Comparison of ENCODE assay signal across 14 mouse cellular contexts in genomic region chr5:150894049-150894738, GRCm38 (mm10). TPM values are rescaled to one million over a fixed set of nuclear protein-coding genes. Genes with fewer than 3 reads are reported as not detected.
DNase-seq lines count a peak whose midpoint lies in the region; ATAC-seq and TF ChIP-seq lines count a peak whose summit lies in the region.
"Had no signal": no experiment of that assay in that cellular context is flagged by ENCODE, and none has a peak within 500 bp of the region (broad histone marks: within the 10 kb centered on the region; RNA-seq: fewer than 3 reads in every experiment).

No protein-coding gene starts in this region.

- TF ChIP-seq POLR2A in ES-Bruce4 (IDR thresholded peaks at IDR 0.05; ENCODE audit: insufficient read depth, low read length): no peak

- WGBS in kidney, embryonic 14.5 days: 7% methylated on average over 3 of the region's 3 CpGs
- WGBS in forebrain, embryonic 13.5 days: 38% methylated on average over 3 of the region's 3 CpGs
- WGBS in intestine, postnatal 0 days: 32% methylated on average over 3 of the region's 3 CpGs

- H3K9me3 ChIP-seq in kidney, embryonic 14.5 days (ENCODE audit: control insufficient read depth, low read length): no peaks in the 10 kb centered on the region
- H3K9me3 ChIP-seq in ES-Bruce4 (replicated peaks; ENCODE audit: control insufficient read depth, insufficient read depth, low read length, poor library complexity, severe bottlenecking): no peaks in the 10 kb centered on the region
- no peaks in the 10 kb centered on the region for H3K9me3 ChIP-seq in forebrain, embryonic 13.5 days (replicated peaks)
- no peaks in the 10 kb centered on the region for H3K9me3 ChIP-seq in intestine, postnatal 0 days (ENCODE audit: control insufficient read depth)
- H3K9me3 ChIP-seq: embryonic facial prominence, embryonic 13.5 days; lung, embryonic 15.5 days had no signal

- H3K36me3 ChIP-seq in kidney, embryonic 14.5 days (ENCODE audit: control insufficient read depth, insufficient read depth, low read length): no peaks in the 10 kb centered on the region
- no peaks in the 10 kb centered on the region for H3K36me3 ChIP-seq in ES-Bruce4 (ENCODE audit: control insufficient read depth, insufficient read depth, low read length, poor library complexity, severe bottlenecking)
- no peaks in the 10 kb centered on the region for H3K36me3 ChIP-seq in forebrain, embryonic 13.5 days (ENCODE audit: poor library complexity, severe bottlenecking)
- no peaks in the 10 kb centered on the region for H3K36me3 ChIP-seq in intestine, postnatal 0 days (ENCODE audit: control insufficient read depth, insufficient read depth)
- H3K36me3 ChIP-seq: embryonic facial prominence, embryonic 13.5 days; lung, embryonic 15.5 days had no signal

- peak; percentile 79; the same call in 1 of the 2 replicates for TF ChIP-seq EP300 in ES-Bruce4 (IDR thresholded peaks at IDR 0.05; ENCODE audit: insufficient read depth, low read depth, low read length)

- no peak for TF ChIP-seq CTCF in ES-Bruce4 (IDR thresholded peaks at IDR 0.05; ENCODE audit: low read depth, low read length)
- no peak for TF ChIP-seq CTCF in intestine, postnatal 0 days (IDR thresholded peaks at IDR 0.05; ENCODE audit: low read depth)

- H3K27me3 ChIP-seq in kidney, embryonic 14.5 days (ENCODE audit: control insufficient read depth, insufficient read depth, low read length): no peaks in the 10 kb centered on the region
- no peaks in the 10 kb centered on the region for H3K27me3 ChIP-seq in ES-Bruce4 (ENCODE audit: control insufficient read depth, insufficient read depth, low read length, poor library complexity, severe bottlenecking)
- no peaks in the 10 kb centered on the region for H3K27me3 ChIP-seq in forebrain, embryonic 13.5 days
- no peaks in the 10 kb centered on the region for H3K27me3 ChIP-seq in intestine, postnatal 0 days (replicated peaks; ENCODE audit: control insufficient read depth, insufficient read depth, low read length)
- H3K27me3 ChIP-seq: embryonic facial prominence, embryonic 13.5 days; lung, embryonic 15.5 days had no signal

- no peak overlapping the region for H3K9ac ChIP-seq in kidney, embryonic 14.5 days (ENCODE audit: low read depth, low read length)
- no peak overlapping the region for H3K9ac ChIP-seq in ES-Bruce4 (ENCODE audit: low read depth, poor library complexity, severe bottlenecking)
- H3K9ac ChIP-seq in forebrain, embryonic 13.5 days: 0 out of 2 replicates have a peak overlapping the region, but pooled peaks have one; percentile 8
- no peak overlapping the region for H3K9ac ChIP-seq in intestine, postnatal 0 days (ENCODE audit: low read depth, low read length)
- H3K9ac ChIP-seq: embryonic facial prominence, embryonic 13.5 days; lung, embryonic 15.5 days had no signal

- peaks cover 11% of the 10 kb centered on the region for H3K4me1 ChIP-seq in kidney, embryonic 14.5 days (ENCODE audit: control insufficient read depth, insufficient read depth, low read length)
- H3K4me1 ChIP-seq in ES-Bruce4 (ENCODE audit: control insufficient read depth, insufficient read depth, low read length): no peaks in the 10 kb centered on the region
- peaks cover 28% of the 10 kb centered on the region for H3K4me1 ChIP-seq in forebrain, embryonic 13.5 days
- no peaks in the 10 kb centered on the region for H3K4me1 ChIP-seq in intestine, postnatal 0 days (replicated peaks; ENCODE audit: control insufficient read depth, insufficient read depth, low read length)
- H3K4me1 ChIP-seq: embryonic facial prominence, embryonic 13.5 days had no signal

- H3K4me3 ChIP-seq in kidney, embryonic 14.5 days (ENCODE audit: low read length): no peak overlapping the region
- no peak overlapping the region for H3K4me3 ChIP-seq in ES-Bruce4 (ENCODE audit: low read depth, low read length)
- H3K4me3 ChIP-seq in forebrain, embryonic 13.5 days: no peak overlapping the region
- H3K4me3 ChIP-seq in intestine, postnatal 0 days (ENCODE audit: low read depth, low read length): no peak overlapping the region
- H3K4me3 ChIP-seq: embryonic facial prominence, embryonic 13.5 days; heart, adult 2 months; lung, embryonic 15.5 days had no signal

- peak; percentile 87 for ATAC-seq in kidney, embryonic 14.5 days (ENCODE audit: low FRiP score, low TSS enrichment)
- peak; percentile 74; the same call in 1 of the 2 replicates for ATAC-seq in forebrain, embryonic 13.5 days
- 0 out of 2 replicates have a peak, but pooled peaks have one; percentile 43 for ATAC-seq in intestine, postnatal 0 days
- no peak for ATAC-seq in frontal cortex, adult (ENCODE audit: low TSS enrichment)

- H3K27ac ChIP-seq in kidney, embryonic 14.5 days (ENCODE audit: low read depth, low read length): peak overlapping the region; percentile 42; the same call in 1 of the 2 replicates
- H3K27ac ChIP-seq in ES-Bruce4 (ENCODE audit: insufficient read depth, low read length): no peak overlapping the region
- peak overlapping the region; percentile 40; the same call in 1 of the 2 replicates for H3K27ac ChIP-seq in forebrain, embryonic 13.5 days
- no peak overlapping the region for H3K27ac ChIP-seq in intestine, postnatal 0 days (ENCODE audit: low read depth, low read length)
- H3K27ac ChIP-seq: embryonic facial prominence, embryonic 13.5 days; heart, adult 2 months; lung, embryonic 15.5 days had no signal

- no peak for DNase-seq in kidney, adult 9 months
- no peak for DNase-seq in spleen, postnatal 10 days (ENCODE audit: low spot score in 2 of 2)
- DNase-seq in thymus, adult 18-20 months: no peak
- DNase-seq: cerebellum, postnatal 25 days; heart, adult 2 months; kidney, postnatal 36 days; layer of hippocampus, postnatal 36 days had no signal

- H3K4me2 ChIP-seq in kidney, embryonic 14.5 days (replicated peaks; ENCODE audit: low read depth, low read length): no peak overlapping the region
- H3K4me2 ChIP-seq in forebrain, embryonic 13.5 days: no peak overlapping the region
- H3K4me2 ChIP-seq in intestine, postnatal 0 days (replicated peaks; ENCODE audit: low read depth): no peak overlapping the region
- H3K4me2 ChIP-seq: embryonic facial prominence, embryonic 13.5 days; lung, embryonic 15.5 days had no signal

RNA-seq across cellular contexts. Expression of gene Kl, which starts 58.2 kb away (rescaled TPM):
- polyA plus RNA-seq in kidney, embryonic 14.5 days (2014; fragmentation: Nextera tagmentation; extraction: Ambion mirVana): 0.30 and 2.2 TPM in 2 replicates
- 0.33 and 0.69 TPM in 2 replicates for polyA plus RNA-seq in ES-Bruce4 (2011; ENCODE audit: insufficient read depth, insufficient read length, low read depth, missing spikeins)
- 0.18 and 0.20 TPM in 2 replicates for polyA plus RNA-seq in forebrain, embryonic 13.5 days (2015; fragmentation: Nextera tagmentation; extraction: Ambion mirVana)
- 0.07 TPM in 2 replicates for polyA plus RNA-seq in intestine, postnatal 0 days (2015; fragmentation: Nextera tagmentation; extraction: Ambion mirVana)

Comparison
In these comparisons a context has a peak if more than half of its experiments do, and no peak if none do; other contexts are left out.
1. H3K27ac ChIP-seq: peak in kidney, embryonic 14.5 days (single experiment) and forebrain, embryonic 13.5 days (single experiment); none in ES-Bruce4 (single experiment) and intestine, postnatal 0 days (single experiment).